2 mouse cellular contexts compared by ENCODE assay signal in the genomic region with DNA sequence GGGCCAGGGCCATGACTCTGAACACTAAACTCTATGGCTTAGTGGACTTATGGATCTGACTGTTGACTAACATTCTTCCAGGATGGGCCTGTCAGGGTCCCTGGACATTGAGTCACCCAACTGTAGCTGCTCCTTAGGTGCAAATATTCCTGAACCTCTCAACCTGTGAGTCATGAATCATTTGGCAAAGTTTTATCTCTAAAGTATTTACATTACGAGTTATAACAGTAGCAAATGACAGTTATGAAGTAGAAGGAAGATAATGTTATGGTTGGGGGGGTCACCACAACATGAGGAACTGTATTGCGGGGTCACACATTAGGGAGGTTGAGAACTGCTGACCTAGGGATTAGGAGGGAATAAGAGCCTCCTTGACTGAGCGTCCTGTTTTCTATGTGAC.
A peak's percentile ranks its signal among the peaks of the same experiment; 100 is the strongest.
TF ChIP-seq lines count a peak whose summit lies in the region.

No protein-coding gene starts in this region.

TF ChIP-seq in MEL, 35 proteins besides CTCF, POLR2A, EP300 and RAD21:
- peak; percentile 63 for TF ChIP-seq TCF12 (IDR thresholded peaks at IDR 0.05; ENCODE audit: low read depth, low read length)
- TF ChIP-seq GATA1 (IDR thresholded peaks at IDR 0.05; ENCODE audit: low read depth, low read length): peak; percentile 66; the same call in 1 of the 2 replicates
- TF ChIP-seq SIN3A (IDR thresholded peaks at IDR 0.05; ENCODE audit: low read length): peak; percentile 75
- TF ChIP-seq MAFK (IDR thresholded peaks at IDR 0.05; ENCODE audit: borderline replicate concordance, low read depth, low read length): 0 out of 2 replicates have a peak, but pooled peaks have one; percentile 21
- no peak for TF ChIP-seq MAZ (IDR thresholded peaks at IDR 0.05; ENCODE audit: low read depth, low read length)
- TF ChIP-seq TBP (IDR thresholded peaks at IDR 0.05; ENCODE audit: low read depth, low read length): 0 out of 2 replicates have a peak, but pooled peaks have one; percentile 39
- 0 out of 2 replicates have a peak, but pooled peaks have one; percentile 12 for TF ChIP-seq ELF1 (IDR thresholded peaks at IDR 0.05; ENCODE audit: low read depth, low read length)
- TF ChIP-seq ZNF384 (IDR thresholded peaks at IDR 0.05; ENCODE audit: low read depth, low read length): no peak
- no peak for TF ChIP-seq GABPA (IDR thresholded peaks at IDR 0.05; ENCODE audit: low read depth, low read length)
- peak; percentile 33; the same call in 1 of the 2 replicates for TF ChIP-seq BHLHE40 (IDR thresholded peaks at IDR 0.05; ENCODE audit: borderline replicate concordance, low read depth, low read length)
- peak; percentile 50; the same call in 1 of the 2 replicates for TF ChIP-seq MYC (IDR thresholded peaks at IDR 0.05; ENCODE audit: low read depth, low read length)
- TF ChIP-seq USF1 (IDR thresholded peaks at IDR 0.05; ENCODE audit: low read depth, low read length): no peak
- TF ChIP-seq JUND (IDR thresholded peaks at IDR 0.05; ENCODE audit: low read depth, low read length): peak; percentile 75
- TF ChIP-seq RCOR1 (IDR thresholded peaks at IDR 0.05; ENCODE audit: low read depth, low read length): peak; percentile 50; the same call in 1 of the 2 replicates
- peak; percentile 93 for TF ChIP-seq MYB (IDR thresholded peaks at IDR 0.05; ENCODE audit: low read depth, low read length)
- peak; percentile 88 for TF ChIP-seq ETS1 (IDR thresholded peaks at IDR 0.05; ENCODE audit: low read depth, low read length)
- TF ChIP-seq NELFE (IDR thresholded peaks at IDR 0.05; ENCODE audit: low read depth, low read length): peak; percentile 37
TF ChIP-seq in MEL: peak in this region for 13.

TF ChIP-seq in myocyte, 11 proteins besides CTCF, POLR2A, EP300 and RAD21:
- TF ChIP-seq CEBPB (IDR thresholded peaks at IDR 0.05; ENCODE audit: insufficient read depth, poor library complexity, severe bottlenecking) (no peak), SRF (IDR thresholded peaks at IDR 0.05; ENCODE audit: control insufficient read depth, insufficient read length, low read depth) (no peak), TCF12 (IDR thresholded peaks at IDR 0.05; ENCODE audit: insufficient read depth, poor library complexity, severe bottlenecking) (no peak), MAX (IDR thresholded peaks at IDR 0.05; ENCODE audit: low read depth) (no peak), MYOD1 (IDR thresholded peaks at IDR 0.05; ENCODE audit: control insufficient read depth in 1 of 3, insufficient read length in 2 of 3, low read depth in 2 of 3) (no peak), E2F4 (IDR thresholded peaks at IDR 0.05; ENCODE audit: insufficient read depth) (no peak)
